Mouse (Mus musculus): ENCODE measurements around the gene Tagln3. TPM values are rescaled to one million over a fixed set of nuclear protein-coding genes. Genes with fewer than 3 reads are reported as not detected.

Tagln3 gene
- polyA plus RNA-seq, 1 experiment from 2014 or later = 23.3 TPM

DNA sequence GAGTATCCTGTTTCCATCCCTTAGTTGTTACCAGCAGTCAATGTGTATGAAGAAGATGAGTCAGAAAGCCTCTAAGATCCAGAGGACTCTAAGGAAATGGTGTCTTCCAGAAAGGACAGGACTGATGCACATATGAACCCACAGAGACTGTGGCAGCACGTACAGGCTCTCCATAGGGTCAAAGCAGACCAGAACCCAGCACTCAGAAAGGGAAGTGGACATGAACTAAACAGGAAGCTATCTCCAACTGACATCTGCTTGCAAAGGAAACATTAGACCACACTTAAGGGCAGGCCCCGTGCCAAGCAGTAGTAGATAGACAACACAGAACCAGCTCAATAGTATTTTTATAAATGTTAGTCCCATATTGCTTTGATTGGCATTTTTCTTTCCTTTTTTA lies 58.3 kb downstream of the Tagln3 start:
- no peaks in the 10 kb centered on the region for H3K4me1 ChIP-seq
- H3K9me3 ChIP-seq = no peaks in the 10 kb centered on the region
- no peak overlapping the region for H3K4me3 ChIP-seq
- no peak overlapping the region for H3K27ac ChIP-seq
- DNase-seq (ENCODE audit: low spot score) = no peak
- no peaks in the 10 kb centered on the region for H3K36me3 ChIP-seq
- 59% methylated on average over 2 of the region's 2 CpGs for WGBS
- H3K27me3 ChIP-seq (ENCODE audit: insufficient read depth, poor library complexity, severe bottlenecking) = no peaks in the 10 kb centered on the region

DNA sequence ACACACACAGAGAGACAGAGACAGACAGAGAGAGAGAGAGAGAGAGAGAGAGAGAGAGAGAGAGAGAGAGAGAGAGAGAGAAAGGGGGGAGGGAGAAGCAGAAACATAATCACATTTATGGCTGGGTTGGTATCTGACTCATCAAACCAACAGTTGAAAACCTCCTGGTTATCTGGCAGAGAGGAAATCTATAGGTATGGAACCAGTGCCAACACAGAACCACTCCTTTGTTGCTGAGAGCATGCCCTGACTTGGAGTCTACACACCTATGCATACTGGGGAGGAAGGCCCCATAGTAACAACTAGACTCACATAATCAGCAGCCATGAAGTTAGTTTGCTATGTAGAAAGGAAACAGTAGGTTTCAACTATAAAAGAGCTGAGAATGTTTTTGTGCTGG lies 62.0 kb downstream of the Tagln3 start:
- Histone ChIP-seq H3K4me1 (no peaks in the 10 kb centered on the region), H3K9me3 (no peaks in the 10 kb centered on the region), H3K36me3 (no peaks in the 10 kb centered on the region), H3K27me3 (ENCODE audit: insufficient read depth, poor library complexity, severe bottlenecking) (no peaks in the 10 kb centered on the region), H3K4me3 (no peak overlapping the region), H3K27ac (no peak overlapping the region)
- DNase-seq (ENCODE audit: low spot score) = no peak

Other genes starting within 250 kb of the Tagln3 start
- not detected in 2 replicates for gene Gm609, start 231.6 kb downstream of the Tagln3 start, polyA plus RNA-seq (2016; fragmentation: Nextera tagmentation; extraction: Ambion mirVana)
- not detected in 2 replicates for gene Gm17783, start 192.6 kb downstream of the Tagln3 start, polyA plus RNA-seq (2016; fragmentation: Nextera tagmentation; extraction: Ambion mirVana)
- gene Slc9c1, start 189.3 kb downstream of the Tagln3 start, polyA plus RNA-seq (2016; fragmentation: Nextera tagmentation; extraction: Ambion mirVana) = not detected in 2 replicates
- gene Gcsam, start 114.2 kb downstream of the Tagln3 start, polyA plus RNA-seq (2016; fragmentation: Nextera tagmentation; extraction: Ambion mirVana) = 0.28 TPM in 1 of 2 replicates, not detected in the other
- gene BC016579, start 70.5 kb downstream of the Tagln3 start, polyA plus RNA-seq (2016; fragmentation: Nextera tagmentation; extraction: Ambion mirVana) = 0.15 and 0.29 TPM in 2 replicates
- gene Tmprss7, start 30.9 kb downstream of the Tagln3 start, polyA plus RNA-seq (2016; fragmentation: Nextera tagmentation; extraction: Ambion mirVana) = 0.12 TPM in 1 of 2 replicates, not detected in the other
- 31.4 and 34.1 TPM in 2 replicates for gene Abhd10, start 18.3 kb upstream of the Tagln3 start, polyA plus RNA-seq (2016; fragmentation: Nextera tagmentation; extraction: Ambion mirVana)
- gene Phldb2, start 229.0 kb upstream of the Tagln3 start, polyA plus RNA-seq (2016; fragmentation: Nextera tagmentation; extraction: Ambion mirVana) = 42.1 and 45.8 TPM in 2 replicates